Mouse (Mus musculus) kidney, embryonic 15.5 days (tissue): ENCODE measurements around the gene Wdr95. TPM values are rescaled to one million over a fixed set of nuclear protein-coding genes. Genes with fewer than 3 reads are reported as not detected.
A peak's percentile ranks its signal among the peaks of the same experiment; 100 is the strongest.

Experiments
- ATAC-seq: fragments of 200-750 bp; cut with Nextera tagmentation; replicated peaks from 2 replicates; pipeline ENCODE4 v1.8.0; 2017; ENCODE audit warnings: moderate TSS enrichment; ENCODE audit not compliant: low FRiP score
- H3K27ac ChIP-seq: fragments of 300-500 bp; sonication (generic); 2 replicates; pipeline ENCODE4 v1.5.1; 2015; ENCODE audit warnings: mild to moderate bottlenecking, inconsistent platforms
- H3K27me3 ChIP-seq: fragments of 300-500 bp; sonication (generic); 2 replicates; pipeline ENCODE4 v1.6.1; 2015; ENCODE audit warnings: inconsistent platforms
- H3K36me3 ChIP-seq: fragments of 300-500 bp; sonication (generic); 2 replicates; pipeline ENCODE4 v1.6.1; 2015; ENCODE audit warnings: inconsistent platforms
- H3K4me1 ChIP-seq: fragments of 300-500 bp; sonication (generic); 2 replicates; pipeline ENCODE4 v1.6.1; 2015; ENCODE audit warnings: inconsistent platforms
- H3K4me2 ChIP-seq: fragments of 300-500 bp; sonication (generic); 2 replicates; pipeline ENCODE4 v1.6.1; 2015; ENCODE audit warnings: moderate library complexity, mild to moderate bottlenecking, inconsistent platforms
- H3K4me3 ChIP-seq: fragments of 300-500 bp; sonication (generic); replicated peaks from 2 replicates; pipeline ENCODE4 v1.5.1; 2015; ENCODE audit warnings: mild to moderate bottlenecking, inconsistent platforms
- H3K9ac ChIP-seq: fragments of 300-500 bp; sonication (generic); 2 replicates; pipeline ENCODE4 v1.6.1; 2015; ENCODE audit warnings: mild to moderate bottlenecking, inconsistent platforms
- H3K9me3 ChIP-seq: fragments of 300-500 bp; sonication (generic); replicated peaks from 2 replicates; pipeline ENCODE4 v1.6.1; 2016; ENCODE audit warnings: inconsistent platforms
- WGBS: fragments of 180-500 bp; shearing (Covaris S2); methylation state at CpG from one replicate; pipeline ENCODE4 v1.1.7; 2015; ENCODE audit warnings: mixed read lengths; 5-methylcytosine and 5-hydroxymethylcytosine counted together
- polyA plus RNA-seq: library from polyadenylated mRNA; unstranded; fragments of >200 nt; fragmentation: Nextera tagmentation; extraction: Ambion mirVana; gene quantifications from 2 replicates; pipeline ENCODE4 v1.2.1, GENCODE M21; 2015

Wdr95 gene
- polyA plus RNA-seq, 1 experiment from 2014 or later, result not detected

GRCm38 (mm10) chr5:149585910-149586309 is 57.4 kb downstream of the Wdr95 start:
- Histone ChIP-seq H3K9ac (no peak overlapping the region), H3K4me2 (no peak overlapping the region), H3K36me3 (no peaks in the 10 kb centered on the region), H3K9me3 (no peaks in the 10 kb centered on the region), H3K4me1 (peaks cover 20% of the 10 kb centered on the region), H3K27me3 (no peaks in the 10 kb centered on the region), H3K4me3 (no peak overlapping the region), H3K27ac (no peak overlapping the region)
- ATAC-seq, result no peak
- 76% methylated on average over 10 of the region's 10 CpGs for WGBS

GRCm38 (mm10) chr5:149587327-149587895 is 58.9 kb downstream of the Wdr95 start:
- no peak for ATAC-seq
- Histone ChIP-seq H3K27ac (no peak overlapping the region), H3K9ac (no peak overlapping the region), H3K4me3 (no peak overlapping the region), H3K9me3 (no peaks in the 10 kb centered on the region), H3K27me3 (no peaks in the 10 kb centered on the region), H3K36me3 (no peaks in the 10 kb centered on the region), H3K4me1 (peaks cover 20% of the 10 kb centered on the region), H3K4me2 (no peak overlapping the region)
- whole genome bisulfite sequencing, result 84% methylated on average over 11 of the region's 11 CpGs

- ATAC-seq, result no peak
- H3K9me3 ChIP-seq, result no peaks in the 10 kb centered on the region
- no peaks in the 10 kb centered on the region for H3K36me3 ChIP-seq
- H3K4me1 ChIP-seq, result peaks cover 17% of the 10 kb centered on the region
- peak overlapping the region; percentile 41; the same call in 1 of the 2 replicates for H3K27ac ChIP-seq
- H3K4me2 ChIP-seq, result no peak overlapping the region
- H3K4me3 ChIP-seq, result no peak overlapping the region
- no peak overlapping the region for H3K9ac ChIP-seq
- H3K27me3 ChIP-seq, result no peaks in the 10 kb centered on the region
- 47% methylated on average over 7 of the region's 7 CpGs for WGBS
Observed at GRCm38 (mm10) chr5:149588814-149589534, 60.5 kb downstream of the Wdr95 start.

GRCm38 (mm10) chr5:149589932-149590331 is 61.5 kb downstream of the Wdr95 start:
- Histone ChIP-seq H3K4me3 (no peak overlapping the region), H3K27me3 (no peaks in the 10 kb centered on the region), H3K36me3 (no peaks in the 10 kb centered on the region), H3K4me2 (no peak overlapping the region), H3K27ac (no peak overlapping the region), H3K4me1 (peaks cover 12% of the 10 kb centered on the region), H3K9ac (no peak overlapping the region), H3K9me3 (no peaks in the 10 kb centered on the region)
- ATAC-seq, result no peak
- 66% methylated on average over 3 of the region's 3 CpGs for WGBS

- no peak overlapping the region for H3K4me3 ChIP-seq
- H3K27me3 ChIP-seq, result no peaks in the 10 kb centered on the region
- no peak overlapping the region for H3K27ac ChIP-seq
- WGBS, result 88% methylated on average over 3 of the region's 3 CpGs
- no peak overlapping the region for H3K9ac ChIP-seq
- no peak for ATAC-seq
- H3K4me2 ChIP-seq, result no peak overlapping the region
- H3K9me3 ChIP-seq, result no peaks in the 10 kb centered on the region
- H3K4me1 ChIP-seq, result 0 out of 2 replicates have a peak, but pooled peaks cover under 1% of the 10 kb centered on the region
- H3K36me3 ChIP-seq, result no peaks in the 10 kb centered on the region
Observed at GRCm38 (mm10) chr5:149594215-149594614, 65.7 kb downstream of the Wdr95 start.

GRCm38 (mm10) chr5:149597351-149597750 is 68.9 kb downstream of the Wdr95 start:
- H3K27me3 ChIP-seq, result no peaks in the 10 kb centered on the region
- ATAC-seq, result no peak
- no peak overlapping the region for H3K9ac ChIP-seq
- H3K4me1 ChIP-seq, result no peaks in the 10 kb centered on the region
- no peaks in the 10 kb centered on the region for H3K9me3 ChIP-seq
- H3K36me3 ChIP-seq, result no peaks in the 10 kb centered on the region
- H3K4me3 ChIP-seq, result no peak overlapping the region
- 47% methylated on average over 18 of the region's 18 CpGs for WGBS
- no peak overlapping the region for H3K4me2 ChIP-seq
- no peak overlapping the region for H3K27ac ChIP-seq

- WGBS, result 91% methylated on average over 3 of the region's 3 CpGs
- no peaks in the 10 kb centered on the region for H3K4me1 ChIP-seq
- H3K36me3 ChIP-seq, result no peaks in the 10 kb centered on the region
- no peak for ATAC-seq
- no peak overlapping the region for H3K4me2 ChIP-seq
- H3K27ac ChIP-seq, result no peak overlapping the region
- no peaks in the 10 kb centered on the region for H3K9me3 ChIP-seq
- no peak overlapping the region for H3K4me3 ChIP-seq
- H3K9ac ChIP-seq, result no peak overlapping the region
- no peaks in the 10 kb centered on the region for H3K27me3 ChIP-seq
Observed at GRCm38 (mm10) chr5:149601996-149602395, 73.5 kb downstream of the Wdr95 start.

- Histone ChIP-seq H3K9ac (no peak overlapping the region), H3K27me3 (no peaks in the 10 kb centered on the region), H3K27ac (no peak overlapping the region), H3K4me1 (no peaks in the 10 kb centered on the region), H3K4me2 (no peak overlapping the region), H3K9me3 (no peaks in the 10 kb centered on the region), H3K36me3 (no peaks in the 10 kb centered on the region), H3K4me3 (no peak overlapping the region)
- no peak for ATAC-seq
- 68% methylated on average over 3 of the region's 3 CpGs for WGBS
Observed at GRCm38 (mm10) chr5:149603241-149603640, 74.8 kb downstream of the Wdr95 start.

- no peak for ATAC-seq
- 70% methylated on average over 8 of the region's 8 CpGs for WGBS
Observed at GRCm38 (mm10) chr5:149607083-149607720, 78.7 kb downstream of the Wdr95 start.

GRCm38 (mm10) chr5:149611476-149612164 is 83.1 kb downstream of the Wdr95 start:
- H3K27ac ChIP-seq, result no peak overlapping the region
- no peak overlapping the region for H3K4me2 ChIP-seq
- 57% methylated on average over 16 of the region's 16 CpGs for whole genome bisulfite sequencing
- H3K9me3 ChIP-seq, result no peaks in the 10 kb centered on the region
- H3K36me3 ChIP-seq, result peaks cover 23% of the 10 kb centered on the region
- peak; percentile 27; the same call in 1 of the 2 replicates for ATAC-seq
- H3K4me1 ChIP-seq, result peaks cover 15% of the 10 kb centered on the region; the same call in 1 of the 2 replicates
- no peaks in the 10 kb centered on the region for H3K27me3 ChIP-seq
- H3K9ac ChIP-seq, result no peak overlapping the region
- no peak overlapping the region for H3K4me3 ChIP-seq

More at GRCm38 (mm10) chr5:149607083-149607720, 78.7 kb downstream of the Wdr95 start:
- H3K4me1 ChIP-seq, result peaks cover 7% of the 10 kb centered on the region; the same call in 1 of the 2 replicates
- no peak overlapping the region for H3K9ac ChIP-seq
- H3K9me3 ChIP-seq, result no peaks in the 10 kb centered on the region
- H3K27me3 ChIP-seq, result no peaks in the 10 kb centered on the region
- H3K4me3 ChIP-seq, result no peak overlapping the region
- H3K4me2 ChIP-seq, result no peak overlapping the region
- no peak overlapping the region for H3K27ac ChIP-seq
- H3K36me3 ChIP-seq, result no peaks in the 10 kb centered on the region

GRCm38 (mm10) chr5:149612165-149612518 is 83.7 kb downstream of the Wdr95 start:
- H3K27ac ChIP-seq, result no peak overlapping the region
- 67% methylated on average over 3 of the region's 3 CpGs for WGBS
- H3K4me2 ChIP-seq, result no peak overlapping the region
- peaks cover 15% of the 10 kb centered on the region; the same call in 1 of the 2 replicates for H3K4me1 ChIP-seq
- H3K27me3 ChIP-seq, result no peaks in the 10 kb centered on the region
- no peak overlapping the region for H3K9ac ChIP-seq
- no peak for ATAC-seq
- H3K36me3 ChIP-seq, result peaks cover 28% of the 10 kb centered on the region
- no peaks in the 10 kb centered on the region for H3K9me3 ChIP-seq
- H3K4me3 ChIP-seq, result no peak overlapping the region

GRCm38 (mm10) chr5:149612740-149613139 is 84.3 kb downstream of the Wdr95 start:
- no peak overlapping the region for H3K27ac ChIP-seq
- 46% methylated on average over 10 of the region's 10 CpGs for WGBS
- H3K36me3 ChIP-seq, result peaks cover 34% of the 10 kb centered on the region
- no peak for ATAC-seq
- no peaks in the 10 kb centered on the region for H3K27me3 ChIP-seq
- no peak overlapping the region for H3K9ac ChIP-seq
- H3K4me3 ChIP-seq, result no peak overlapping the region
- H3K4me2 ChIP-seq, result no peak overlapping the region
- H3K4me1 ChIP-seq, result peaks cover 15% of the 10 kb centered on the region; the same call in 1 of the 2 replicates
- no peaks in the 10 kb centered on the region for H3K9me3 ChIP-seq
